Mouse (Mus musculus) gastrocnemius, postnatal 14 days (tissue): Measurements from ENCODE around the gene Olfr221. TPM values are rescaled to one million over a fixed set of nuclear protein-coding genes. Genes with fewer than 3 reads are reported as not detected.

ENCODE experiments used
- DNase-seq: peaks from one replicate; pipeline ENCODE4 v3.0.0; 2021; ENCODE audit warnings: mixed read lengths
- intact Hi-C: fragments of 180-260 bp; cut with DNase I; formaldehyde crosslinking; loops from one replicate; pipeline ENCODE4 v1.15.1; 2025; ENCODE audit warnings: low total_unique reads
- total RNA-seq, 2 experiments: library from RNA; stranded (reverse); gene quantifications; 2 replicates each; pipeline ENCODE4 v1.2.3; 2021

Gene Olfr221
- total RNA-seq, 2 experiments from 2014 or later, result not detected

- intact Hi-C loops, result no loop called here
Observed at GRCm38 (mm10) chr14:52020486-52021137, 21.6 kb downstream of the Olfr221 start, which contains the start of gene Zfp219. TSS of gene Zfp219 (minus strand) at chr14:52020733.

GRCm38 (mm10) chr14:52019590-52020340 is 22.5 kb downstream of the Olfr221 start:
- DNase-seq, result peak; percentile 98
- intact Hi-C loops, result no loop called here

More at GRCm38 (mm10) chr14:52020486-52021137, 21.6 kb downstream of the Olfr221 start, which contains the start of gene Zfp219:
- DNase-seq, result peak; percentile 69

- intact Hi-C loops, result no loop called here
- no peak for DNase-seq
Observed at GRCm38 (mm10) chr14:52019051-52019589, 23.1 kb downstream of the Olfr221 start.

GRCm38 (mm10) chr14:52018248-52019050 is 23.8 kb downstream of the Olfr221 start:
- intact Hi-C loops, result no loop called here
- no peak for DNase-seq

- intact Hi-C loops, result no loop called here
- no peak for DNase-seq
Observed at GRCm38 (mm10) chr14:52017662-52018061, 24.6 kb downstream of the Olfr221 start.

- intact Hi-C loops, result no loop called here
Observed at GRCm38 (mm10) chr14:52016625-52017405, 25.4 kb downstream of the Olfr221 start.

GRCm38 (mm10) chr14:52015445-52016100 is 26.7 kb downstream of the Olfr221 start, which contains the start of gene Tmem253:
TSS of gene Tmem253 (plus strand) at chr14:52015658.
- no peak for DNase-seq
- intact Hi-C loops, result no loop called here

More at GRCm38 (mm10) chr14:52016625-52017405, 25.4 kb downstream of the Olfr221 start:
- no peak for DNase-seq

- DNase-seq, result peak; percentile 63
- intact Hi-C loops, result no loop called here
Observed at GRCm38 (mm10) chr14:52014761-52015311, 27.4 kb downstream of the Olfr221 start.

- peak; percentile 13 for DNase-seq
- intact Hi-C loops, result no loop called here
Observed at GRCm38 (mm10) chr14:52014271-52014760, 27.9 kb downstream of the Olfr221 start.

GRCm38 (mm10) chr14:52013771-52014219 is 28.5 kb downstream of the Olfr221 start:
- intact Hi-C loops, result no loop called here
- DNase-seq, result peak; percentile 47

- no peak for DNase-seq
- intact Hi-C loops, result no loop called here
Observed at GRCm38 (mm10) chr14:52013021-52013610, 29.1 kb downstream of the Olfr221 start.

GRCm38 (mm10) chr14:52012553-52012952 is 29.7 kb downstream of the Olfr221 start:
- intact Hi-C loops, result no loop called here
- DNase-seq, result no peak

GRCm38 (mm10) chr14:52012085-52012484 is 30.2 kb downstream of the Olfr221 start:
- intact Hi-C loops, result no loop called here
- no peak for DNase-seq

GRCm38 (mm10) chr14:52011683-52012082 is 30.6 kb downstream of the Olfr221 start:
- intact Hi-C loops, result no loop called here

GRCm38 (mm10) chr14:52010446-52011111 is 31.7 kb downstream of the Olfr221 start:
- no peak for DNase-seq
- intact Hi-C loops, result no loop called here

More at GRCm38 (mm10) chr14:52011683-52012082, 30.6 kb downstream of the Olfr221 start:
- no peak for DNase-seq

- intact Hi-C loops, result loop anchor here (5.0 to 10.0 kb wide), 2 partner anchors 65 to 108 kb away; no protein-coding TSS in a partner anchor
- no peak for DNase-seq
Observed at GRCm38 (mm10) chr14:52009841-52010240, 32.4 kb downstream of the Olfr221 start.

- intact Hi-C loops, result loop anchor here (5.0 to 10.0 kb wide), 2 partner anchors 65 to 107 kb away; no protein-coding TSS in a partner anchor
- no peak for DNase-seq
Observed at GRCm38 (mm10) chr14:52009361-52009760, 32.9 kb downstream of the Olfr221 start.
